Mouse (Mus musculus): Measurements from ENCODE around the gene Ppp1r16b. TPM values are rescaled to one million over a fixed set of nuclear protein-coding genes. Genes with fewer than 3 reads are reported as not detected.

Ppp1r16b gene
- polyA plus RNA-seq, 1 experiment from 2014 or later = 14.1 TPM

DNA sequence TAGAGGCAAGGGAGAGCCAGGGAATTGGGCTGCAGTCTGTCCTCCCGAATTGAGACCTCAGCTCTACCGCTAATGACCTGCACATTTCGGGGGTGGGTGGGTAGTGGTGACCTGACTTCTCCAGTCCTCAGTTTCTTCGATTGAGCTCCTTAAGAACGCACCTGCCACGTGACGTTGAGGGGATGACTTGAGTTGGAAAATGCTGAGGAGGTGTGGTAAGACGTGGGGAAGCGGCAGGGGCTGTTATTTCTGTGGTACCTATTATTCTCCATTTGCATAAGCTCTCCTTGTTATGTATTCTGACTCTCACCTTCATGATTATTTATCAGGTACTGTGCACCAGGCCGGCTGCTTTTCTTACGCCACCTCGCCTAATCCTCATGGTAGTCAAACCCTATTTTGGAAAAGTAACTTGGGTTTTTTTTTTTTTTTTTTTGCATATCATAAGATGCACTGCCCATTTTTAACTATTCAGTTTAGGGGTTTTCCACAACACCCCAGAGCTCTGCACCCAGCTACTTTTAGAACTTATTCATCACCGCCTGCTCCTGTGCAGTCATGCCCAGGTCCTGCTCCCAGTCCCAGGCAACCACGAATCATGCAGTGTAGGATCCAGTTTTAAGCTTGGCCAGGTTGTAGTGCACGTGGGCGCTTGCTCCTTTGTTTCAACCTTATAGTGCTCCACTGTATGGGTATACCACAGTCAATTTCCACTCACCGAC is 35.5 kb downstream of the Ppp1r16b start:
- Histone ChIP-seq H3K9ac (replicated peaks; ENCODE audit: low read length) (no peak overlapping the region), H3K9me3 (ENCODE audit: low read length) (no peaks in the 10 kb centered on the region), H3K4me3 (ENCODE audit: low read length) (no peak overlapping the region), H3K4me2 (replicated peaks; ENCODE audit: low read depth, low read length) (no peak overlapping the region), H3K27ac (ENCODE audit: low read length) (no peak overlapping the region), H3K27me3 (ENCODE audit: insufficient read depth, low read length) (no peaks in the 10 kb centered on the region), H3K36me3 (ENCODE audit: insufficient read depth, low read length) (no peaks in the 10 kb centered on the region), H3K4me1 (ENCODE audit: insufficient read depth, low read length) (no peaks in the 10 kb centered on the region)
- ATAC-seq (ENCODE audit: low FRiP score, low TSS enrichment) = no peak
- WGBS = 87% methylated on average over 17 of the region's 17 CpGs

DNA sequence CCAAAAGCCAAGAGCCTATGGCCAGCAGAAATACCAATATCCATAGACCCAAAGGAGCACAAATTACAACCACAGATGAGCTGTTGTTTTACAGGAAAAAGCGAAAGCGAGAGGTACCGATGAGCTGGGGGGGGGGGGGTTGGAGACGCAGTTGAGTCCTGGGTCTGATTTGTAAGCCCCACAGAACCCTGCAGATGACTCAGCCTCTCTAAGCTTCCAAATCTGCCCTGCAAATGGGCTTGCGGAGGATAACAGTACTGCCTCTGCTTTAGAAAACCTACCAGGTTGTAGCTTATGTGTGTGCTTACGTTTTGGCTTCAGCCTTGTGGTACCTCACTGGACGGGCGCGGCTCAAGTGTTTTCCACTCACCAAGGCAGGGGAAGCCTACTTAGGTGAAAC is 36.3 kb downstream of the Ppp1r16b start:
- Histone ChIP-seq H3K4me2 (replicated peaks; ENCODE audit: low read depth, low read length) (no peak overlapping the region), H3K4me1 (ENCODE audit: insufficient read depth, low read length) (no peaks in the 10 kb centered on the region), H3K9me3 (ENCODE audit: low read length) (no peaks in the 10 kb centered on the region), H3K36me3 (ENCODE audit: insufficient read depth, low read length) (no peaks in the 10 kb centered on the region), H3K9ac (replicated peaks; ENCODE audit: low read length) (no peak overlapping the region), H3K27me3 (ENCODE audit: insufficient read depth, low read length) (no peaks in the 10 kb centered on the region), H3K4me3 (ENCODE audit: low read length) (no peak overlapping the region), H3K27ac (ENCODE audit: low read length) (no peak overlapping the region)
- no peak for ATAC-seq (ENCODE audit: low FRiP score, low TSS enrichment)
- 88% methylated on average over 9 of the region's 9 CpGs for WGBS

DNA sequence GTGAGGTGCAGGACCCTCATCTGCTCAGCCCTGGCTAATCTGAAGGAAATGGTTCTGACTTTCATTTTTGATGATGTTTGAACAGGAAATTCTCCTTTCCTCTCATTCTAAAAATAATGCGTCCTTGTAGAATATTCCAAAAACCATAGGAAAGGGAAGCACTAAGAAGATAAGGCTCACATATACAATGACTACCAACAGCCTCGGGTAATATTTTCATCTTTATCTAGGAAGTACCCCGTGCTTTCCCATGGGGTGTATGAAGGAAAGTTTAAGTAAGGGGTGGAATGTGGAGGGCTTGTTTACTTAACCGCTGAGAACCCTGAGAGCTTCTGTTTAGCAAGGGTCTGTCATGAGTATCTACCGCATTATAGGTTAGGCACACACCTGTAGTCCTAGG is 37.0 kb downstream of the Ppp1r16b start:
- H3K27ac ChIP-seq (ENCODE audit: low read length) = no peak overlapping the region
- H3K4me1 ChIP-seq (ENCODE audit: insufficient read depth, low read length) = no peaks in the 10 kb centered on the region
- H3K4me3 ChIP-seq (ENCODE audit: low read length) = no peak overlapping the region
- no peak overlapping the region for H3K9ac ChIP-seq (replicated peaks; ENCODE audit: low read length)
- ATAC-seq (ENCODE audit: low FRiP score, low TSS enrichment) = peak; percentile 46; the same call in 1 of the 2 replicates
- H3K4me2 ChIP-seq (replicated peaks; ENCODE audit: low read depth, low read length) = no peak overlapping the region
- H3K27me3 ChIP-seq (ENCODE audit: insufficient read depth, low read length) = no peaks in the 10 kb centered on the region
- H3K9me3 ChIP-seq (ENCODE audit: low read length) = no peaks in the 10 kb centered on the region
- 78% methylated on average over 5 of the region's 5 CpGs for WGBS
- H3K36me3 ChIP-seq (ENCODE audit: insufficient read depth, low read length) = no peaks in the 10 kb centered on the region

DNA sequence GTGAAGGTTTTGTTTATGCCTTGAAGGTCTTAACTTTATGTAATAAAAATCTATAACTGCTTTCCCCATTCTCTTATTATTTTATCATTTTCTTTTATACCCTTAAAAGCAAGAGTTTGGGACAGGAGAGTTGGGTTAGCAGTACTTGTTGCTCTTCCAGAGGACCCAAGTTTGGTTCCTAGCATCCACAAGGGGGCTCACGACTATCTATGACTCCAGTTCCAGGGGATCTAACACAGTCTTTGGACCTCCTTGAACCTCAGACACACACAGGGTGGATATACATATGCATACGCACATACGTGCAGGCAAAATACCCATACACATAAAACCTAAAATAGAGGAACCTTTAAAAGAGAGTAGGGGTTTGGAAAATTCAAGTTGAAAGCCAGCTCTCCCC is 39.5 kb downstream of the Ppp1r16b start:
- no peak overlapping the region for H3K9ac ChIP-seq (replicated peaks; ENCODE audit: low read length)
- H3K4me1 ChIP-seq (ENCODE audit: insufficient read depth, low read length) = no peaks in the 10 kb centered on the region
- H3K9me3 ChIP-seq (ENCODE audit: low read length) = no peaks in the 10 kb centered on the region
- ATAC-seq (ENCODE audit: low FRiP score, low TSS enrichment) = no peak
- WGBS = 77% methylated on average over 3 of the region's 3 CpGs
- H3K27me3 ChIP-seq (ENCODE audit: insufficient read depth, low read length) = no peaks in the 10 kb centered on the region
- H3K27ac ChIP-seq (ENCODE audit: low read length) = no peak overlapping the region
- H3K36me3 ChIP-seq (ENCODE audit: insufficient read depth, low read length) = no peaks in the 10 kb centered on the region
- H3K4me3 ChIP-seq (ENCODE audit: low read length) = no peak overlapping the region
- H3K4me2 ChIP-seq (replicated peaks; ENCODE audit: low read depth, low read length) = no peak overlapping the region

DNA sequence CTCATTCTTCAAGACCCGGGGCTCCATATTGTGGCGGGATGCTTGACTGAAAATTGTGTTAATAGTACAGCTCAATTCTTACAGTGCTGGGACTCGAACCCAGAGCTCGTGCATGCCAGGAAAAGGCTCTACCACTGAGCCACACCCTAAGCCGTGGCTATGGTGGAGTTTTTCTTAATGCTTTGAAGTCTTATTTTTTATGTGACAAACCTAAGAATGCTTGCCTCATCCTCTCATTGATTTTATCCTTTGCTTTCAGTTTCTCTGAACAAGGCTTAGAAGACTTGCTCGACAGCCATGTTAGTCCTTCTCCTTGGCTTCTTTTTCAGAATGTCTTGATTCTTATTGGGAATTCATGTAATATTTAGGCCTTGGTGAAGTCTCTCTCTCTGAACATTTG is 40.3 kb downstream of the Ppp1r16b start:
- Histone ChIP-seq H3K27ac (ENCODE audit: low read length) (no peak overlapping the region), H3K4me2 (replicated peaks; ENCODE audit: low read depth, low read length) (no peak overlapping the region), H3K27me3 (ENCODE audit: insufficient read depth, low read length) (no peaks in the 10 kb centered on the region), H3K9me3 (ENCODE audit: low read length) (no peaks in the 10 kb centered on the region), H3K4me1 (ENCODE audit: insufficient read depth, low read length) (no peaks in the 10 kb centered on the region), H3K4me3 (ENCODE audit: low read length) (no peak overlapping the region), H3K36me3 (ENCODE audit: insufficient read depth, low read length) (no peaks in the 10 kb centered on the region), H3K9ac (replicated peaks; ENCODE audit: low read length) (no peak overlapping the region)
- WGBS = 86% methylated on average over 6 of the region's 6 CpGs
- no peak for ATAC-seq (ENCODE audit: low FRiP score, low TSS enrichment)

DNA sequence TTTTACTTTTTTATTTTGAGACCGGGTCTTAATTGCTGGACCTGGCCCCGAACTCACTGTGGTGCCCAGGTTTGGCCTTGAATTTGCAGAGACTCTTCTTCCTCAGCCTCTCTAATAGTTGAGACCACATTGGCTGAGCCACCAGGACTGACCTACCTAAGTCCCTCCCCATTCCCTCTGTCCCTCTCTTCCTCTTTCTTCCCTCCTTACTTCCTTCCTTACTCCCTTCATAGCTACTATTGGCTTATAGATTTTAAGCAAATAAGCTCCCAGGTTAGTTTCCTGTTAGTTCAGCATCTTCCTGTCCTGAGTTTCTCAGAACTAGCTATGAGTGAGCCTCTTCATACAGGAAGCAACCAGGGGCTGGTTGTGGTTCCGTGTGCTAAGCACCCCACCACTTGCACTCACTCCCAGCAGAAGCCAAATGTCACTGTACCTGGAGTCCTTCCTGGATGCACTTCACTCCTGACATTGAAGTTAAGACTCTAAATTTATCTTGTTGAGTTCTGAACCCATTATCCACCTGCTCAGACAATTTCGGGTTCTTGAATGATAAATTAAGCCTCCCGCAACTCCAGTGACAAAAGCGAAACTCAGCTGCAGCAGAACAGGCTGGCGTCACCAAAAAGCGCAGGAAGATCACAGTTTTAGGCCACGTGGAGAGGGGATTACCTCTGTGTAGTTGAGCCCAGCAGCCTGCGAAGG is 41.7 kb downstream of the Ppp1r16b start:
- Histone ChIP-seq H3K4me1 (ENCODE audit: insufficient read depth, low read length) (no peaks in the 10 kb centered on the region), H3K27ac (ENCODE audit: low read length) (no peak overlapping the region), H3K27me3 (ENCODE audit: insufficient read depth, low read length) (no peaks in the 10 kb centered on the region), H3K4me2 (replicated peaks; ENCODE audit: low read depth, low read length) (no peak overlapping the region), H3K4me3 (ENCODE audit: low read length) (no peak overlapping the region), H3K9ac (replicated peaks; ENCODE audit: low read length) (no peak overlapping the region), H3K36me3 (ENCODE audit: insufficient read depth, low read length) (no peaks in the 10 kb centered on the region), H3K9me3 (ENCODE audit: low read length) (no peaks in the 10 kb centered on the region)
- 84% methylated on average over 10 of the region's 10 CpGs for WGBS
- no peak for ATAC-seq (ENCODE audit: low FRiP score, low TSS enrichment)

DNA sequence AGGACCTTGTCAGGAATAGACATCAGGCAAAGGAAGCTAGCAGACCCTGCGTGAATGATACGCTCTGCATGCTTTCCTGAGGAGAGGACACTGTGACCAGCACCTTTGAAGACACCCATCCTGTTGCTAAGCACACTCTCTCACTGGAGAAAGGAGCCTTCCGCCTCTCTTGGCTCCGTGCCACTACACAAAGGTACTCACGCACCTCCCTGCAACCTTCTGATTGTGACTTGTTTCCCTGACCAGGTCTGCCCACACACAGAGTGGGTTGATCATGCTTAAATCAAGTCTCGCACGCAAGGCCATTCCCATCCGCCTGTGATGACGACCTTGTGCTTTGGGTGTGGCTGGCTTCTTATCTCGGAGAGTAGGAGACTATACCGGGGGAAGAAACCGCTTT is 42.9 kb downstream of the Ppp1r16b start:
- Histone ChIP-seq H3K9me3 (ENCODE audit: low read length) (no peaks in the 10 kb centered on the region), H3K27me3 (ENCODE audit: insufficient read depth, low read length) (no peaks in the 10 kb centered on the region), H3K4me1 (ENCODE audit: insufficient read depth, low read length) (no peaks in the 10 kb centered on the region), H3K9ac (replicated peaks; ENCODE audit: low read length) (no peak overlapping the region), H3K36me3 (ENCODE audit: insufficient read depth, low read length) (no peaks in the 10 kb centered on the region), H3K4me2 (replicated peaks; ENCODE audit: low read depth, low read length) (no peak overlapping the region), H3K4me3 (ENCODE audit: low read length) (no peak overlapping the region), H3K27ac (ENCODE audit: low read length) (no peak overlapping the region)
- WGBS = 87% methylated on average over 12 of the region's 12 CpGs
- ATAC-seq (ENCODE audit: low FRiP score, low TSS enrichment) = no peak

DNA sequence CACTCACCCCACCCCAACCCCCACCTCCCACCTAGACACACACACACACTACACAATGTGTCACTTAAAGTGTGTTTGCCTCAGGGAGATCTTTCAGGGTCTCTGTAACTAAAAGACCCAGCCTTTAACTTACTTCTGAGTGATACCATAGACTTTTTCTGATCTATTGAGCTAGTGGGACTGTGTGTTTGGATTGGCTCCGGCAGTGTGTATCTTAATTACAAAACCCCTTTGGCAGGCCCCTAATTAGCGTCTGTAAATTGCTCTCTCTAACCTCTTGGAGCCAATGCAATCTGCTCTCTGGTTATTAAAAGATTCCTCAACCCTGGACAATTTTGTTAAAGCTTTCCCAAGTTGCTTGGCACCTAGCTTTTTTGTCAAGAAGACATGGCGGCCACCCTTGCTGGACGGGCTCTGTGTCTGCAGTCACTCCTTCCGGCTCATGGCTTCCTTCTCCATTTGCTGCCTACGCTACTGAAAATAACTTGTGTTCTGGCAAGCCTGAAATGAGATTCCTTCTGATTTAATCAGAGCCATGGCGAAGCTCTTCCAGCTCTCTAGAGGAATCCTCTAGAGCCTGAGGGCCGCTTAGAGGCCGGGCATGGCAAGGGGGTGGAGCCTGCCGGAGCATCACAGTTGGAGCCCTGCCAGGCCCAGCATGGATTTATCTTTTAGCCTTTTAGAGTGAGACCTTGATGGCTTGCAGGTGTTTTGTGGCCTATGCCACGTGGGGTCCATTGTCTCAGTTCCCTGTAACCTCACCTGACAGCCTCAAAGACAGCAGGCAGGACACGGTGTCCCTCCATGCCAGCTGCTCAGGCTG is 46.9 kb downstream of the Ppp1r16b start:
- Histone ChIP-seq H3K4me1 (ENCODE audit: insufficient read depth, low read length) (peaks cover 3% of the 10 kb centered on the region; the same call in 1 of the 2 replicates), H3K9me3 (ENCODE audit: low read length) (no peaks in the 10 kb centered on the region), H3K4me2 (replicated peaks; ENCODE audit: low read depth, low read length) (no peak overlapping the region), H3K27ac (ENCODE audit: low read length) (no peak overlapping the region), H3K36me3 (ENCODE audit: insufficient read depth, low read length) (no peaks in the 10 kb centered on the region), H3K27me3 (ENCODE audit: insufficient read depth, low read length) (no peaks in the 10 kb centered on the region), H3K9ac (replicated peaks; ENCODE audit: low read length) (no peak overlapping the region), H3K4me3 (ENCODE audit: low read length) (no peak overlapping the region)
- ATAC-seq (ENCODE audit: low FRiP score, low TSS enrichment) = no peak
- WGBS = 43% methylated on average over 12 of the region's 12 CpGs

DNA sequence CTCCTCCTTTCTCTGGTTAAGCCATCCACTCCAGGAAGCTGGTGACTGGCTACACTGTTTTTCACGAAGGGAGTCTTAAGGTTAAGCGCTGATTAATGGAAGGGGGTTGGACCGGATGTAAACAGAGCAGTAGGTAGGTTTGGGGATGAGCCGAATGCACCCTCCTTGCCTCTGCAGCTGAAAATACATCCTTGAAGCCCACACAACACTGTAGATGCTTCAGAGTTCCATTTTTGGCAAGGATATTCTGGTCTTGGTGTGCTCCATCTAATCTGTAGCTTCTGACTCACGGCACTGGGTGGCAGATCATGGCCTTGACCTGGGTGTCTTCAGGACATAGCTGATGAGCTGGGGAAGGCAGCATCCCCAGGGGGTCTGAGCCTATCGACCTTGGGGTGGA is 49.6 kb downstream of the Ppp1r16b start:
- Histone ChIP-seq H3K36me3 (ENCODE audit: insufficient read depth, low read length) (no peaks in the 10 kb centered on the region), H3K4me2 (replicated peaks; ENCODE audit: low read depth, low read length) (no peak overlapping the region), H3K27ac (ENCODE audit: low read length) (no peak overlapping the region), H3K9me3 (ENCODE audit: low read length) (no peaks in the 10 kb centered on the region), H3K9ac (replicated peaks; ENCODE audit: low read length) (no peak overlapping the region), H3K4me3 (ENCODE audit: low read length) (no peak overlapping the region), H3K4me1 (ENCODE audit: insufficient read depth, low read length) (peaks cover 3% of the 10 kb centered on the region; the same call in 1 of the 2 replicates), H3K27me3 (ENCODE audit: insufficient read depth, low read length) (no peaks in the 10 kb centered on the region)
- WGBS = 79% methylated on average over 6 of the region's 6 CpGs
- no peak for ATAC-seq (ENCODE audit: low FRiP score, low TSS enrichment)

All from kidney, embryonic 16.5 days (tissue).